Mouse (Mus musculus) c-Kit-positive CD71-negative TER-119-negative erythroid progenitor cells, embryonic 14.5 days (primary cell): ENCODE data around the gene Rtf2.

Experiments
- DNase-seq: peaks from one replicate; pipeline ENCODE4 v3.0.0-alpha.2; 2013; ENCODE audit warnings: low read depth

The Rtf2 gene

GRCm38 (mm10) chr2:172483766-172484413, 43.5 kb downstream of the Rtf2 start:
- no peak for DNase-seq

DNA sequence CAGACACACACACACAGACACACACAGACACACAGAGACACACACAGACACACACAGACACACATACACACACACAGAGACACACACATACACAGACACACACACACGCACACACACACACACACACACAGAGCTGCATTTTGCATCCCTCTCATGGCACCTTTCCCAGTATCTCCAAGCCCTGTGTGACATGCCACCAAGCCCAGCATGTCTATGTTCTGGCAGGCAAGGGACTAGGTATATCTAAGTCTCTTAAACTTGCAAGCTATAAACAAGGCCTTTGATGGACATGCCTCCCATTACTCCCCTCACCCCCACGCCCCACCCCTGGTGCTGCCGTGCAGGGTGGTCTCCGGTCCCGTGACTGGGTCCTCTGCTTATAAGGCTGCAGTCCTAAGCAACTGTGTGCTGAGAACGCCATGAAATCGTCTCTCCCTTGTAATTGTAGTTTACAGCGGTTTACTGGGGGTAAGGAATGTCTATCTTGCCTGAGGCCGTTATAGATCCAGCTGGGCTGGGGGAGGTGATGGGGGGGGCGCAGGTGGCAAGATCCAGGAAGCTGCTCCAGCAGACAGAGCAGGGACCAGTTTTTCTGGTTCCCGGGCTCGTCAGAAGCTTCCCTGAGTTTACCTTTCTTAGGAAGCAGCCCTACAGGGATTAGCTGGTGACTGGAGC, 44.5 kb downstream of the Rtf2 start:
- no peak for DNase-seq

DNA sequence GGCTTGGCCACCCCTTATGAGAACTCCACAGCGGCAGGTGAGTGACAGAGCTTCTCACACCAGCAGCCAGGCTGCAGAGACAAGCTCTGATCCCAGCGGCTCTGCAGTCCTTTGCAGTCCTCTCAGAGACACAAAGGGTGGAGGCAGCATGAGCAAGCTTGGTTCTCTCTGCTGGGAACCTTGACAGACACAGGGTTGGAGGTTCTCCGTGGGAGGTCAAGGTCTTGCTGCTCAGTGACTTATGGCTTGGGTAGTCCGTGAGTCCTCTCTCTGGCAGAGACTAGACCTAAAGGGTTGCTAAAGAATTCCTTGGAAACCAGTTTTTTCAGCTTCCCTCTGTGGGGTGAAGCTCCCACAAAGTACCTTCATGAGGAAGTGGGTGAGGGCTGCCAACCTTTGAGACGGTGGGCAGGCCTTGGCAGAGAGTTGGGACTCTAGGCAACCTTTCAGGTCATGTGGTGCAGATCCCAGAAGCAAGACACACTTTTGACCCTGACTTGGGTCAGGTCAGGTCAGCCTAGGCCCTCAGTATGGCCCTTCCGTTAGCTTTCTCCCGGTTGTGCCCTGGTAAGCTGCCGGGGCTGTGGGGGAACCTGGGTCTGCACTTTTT, 56.5 kb downstream of the Rtf2 start:
- no peak for DNase-seq

DNA sequence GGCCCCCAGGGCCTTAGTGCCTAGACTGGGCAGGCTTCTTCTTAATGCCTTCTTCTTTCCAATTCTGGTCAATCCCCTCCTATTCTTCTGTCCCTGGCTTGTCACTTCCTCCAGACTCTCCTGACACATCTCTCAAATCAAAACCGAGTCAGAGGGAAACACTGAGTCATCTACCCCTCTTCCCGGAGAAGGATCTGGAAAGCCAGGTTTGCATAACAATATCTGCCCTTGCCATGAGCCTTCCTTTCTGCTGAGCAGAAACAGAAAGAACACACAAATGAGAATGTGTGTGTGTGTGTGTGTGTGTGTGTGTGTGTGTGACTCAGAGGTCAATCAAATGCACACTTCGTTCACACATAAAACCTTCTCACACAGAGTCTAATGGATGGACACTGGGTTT, 58.5 kb downstream of the Rtf2 start:
- no peak for DNase-seq

DNA sequence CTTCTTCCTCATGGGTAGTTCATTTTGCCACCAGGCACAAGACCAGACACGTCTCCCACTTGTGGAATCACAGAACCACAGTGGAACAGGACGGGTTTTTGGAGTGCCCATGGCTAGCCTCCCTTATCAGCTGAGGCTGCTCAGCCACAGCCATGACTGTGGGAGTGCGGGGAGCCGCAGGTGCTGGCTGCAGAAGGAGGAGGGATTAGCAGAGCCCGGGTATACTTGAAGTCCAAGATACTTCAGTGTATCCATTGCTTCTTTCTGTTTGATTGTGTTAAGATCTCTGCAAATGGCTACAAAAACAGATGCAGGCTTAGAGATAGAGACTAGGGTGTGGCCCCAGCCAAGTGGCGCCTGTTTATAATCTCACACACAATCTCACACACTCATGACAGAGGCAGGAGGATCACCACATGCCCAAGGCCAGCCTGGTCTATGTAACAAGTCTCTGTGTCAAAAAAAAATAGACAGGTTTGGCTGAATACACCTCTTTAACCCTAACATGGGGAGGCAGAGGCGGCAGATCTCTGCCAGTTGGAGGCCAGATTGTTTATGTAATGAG, 60.5 kb downstream of the Rtf2 start:
- DNase-seq: no peak

- no peak for DNase-seq
Measured at GRCm38 (mm10) chr2:172501341-172501740, 61.0 kb downstream of the Rtf2 start.

GRCm38 (mm10) chr2:172502168-172502567, 61.8 kb downstream of the Rtf2 start:
- DNase-seq: no peak

DNA sequence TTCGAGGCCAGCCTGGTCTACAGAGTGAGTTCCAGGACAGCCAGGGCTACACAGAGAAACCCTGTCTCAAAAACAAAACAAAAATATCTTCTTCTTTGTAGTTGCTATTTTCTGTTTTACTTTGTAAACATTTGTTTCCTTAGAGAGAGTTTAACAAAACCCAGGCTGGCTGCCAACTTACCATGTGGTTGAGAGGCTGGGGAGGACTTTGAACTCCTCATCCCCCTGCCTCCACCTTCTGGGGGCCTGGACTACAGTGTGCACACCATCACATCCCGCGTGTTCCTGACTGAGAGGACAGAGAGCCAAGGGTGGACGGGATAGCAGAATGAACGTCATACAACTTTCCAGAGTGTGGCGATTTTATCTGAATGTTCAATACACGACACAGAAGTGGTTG, 65.8 kb downstream of the Rtf2 start:
- DNase-seq: no peak

DNA sequence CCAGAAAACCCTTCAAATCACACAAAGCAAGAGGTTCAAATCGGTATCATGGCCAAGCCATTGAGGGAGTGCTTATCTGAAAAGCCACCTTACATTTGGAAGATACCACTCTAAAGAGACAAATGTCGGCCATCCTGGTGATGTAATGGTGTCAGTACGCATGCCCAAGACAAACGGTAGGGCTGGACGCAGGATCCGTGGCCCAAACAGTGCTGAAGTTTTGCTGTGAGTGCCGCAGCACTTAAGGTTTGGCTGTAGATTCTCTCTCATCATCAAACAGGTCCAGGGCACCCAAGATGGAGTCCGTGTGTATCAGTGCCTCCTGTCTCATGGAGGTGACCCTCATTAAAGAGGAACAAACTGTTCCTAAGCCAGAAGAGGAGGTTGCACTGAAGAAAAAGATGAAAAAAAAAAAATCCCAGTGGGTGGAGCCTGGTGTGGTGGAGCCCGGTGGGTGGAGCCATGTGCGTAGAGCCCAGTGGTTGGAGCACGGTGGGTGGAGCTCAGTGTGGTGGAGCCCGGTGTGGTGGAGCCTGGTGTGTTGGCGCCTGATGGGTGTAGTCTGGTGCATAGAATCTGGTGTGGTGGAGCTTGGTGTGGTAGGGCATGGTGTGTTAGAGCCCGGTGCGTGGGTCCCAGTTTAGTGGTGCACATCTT, 69.8 kb downstream of the Rtf2 start:
- DNase-seq: no peak

DNA sequence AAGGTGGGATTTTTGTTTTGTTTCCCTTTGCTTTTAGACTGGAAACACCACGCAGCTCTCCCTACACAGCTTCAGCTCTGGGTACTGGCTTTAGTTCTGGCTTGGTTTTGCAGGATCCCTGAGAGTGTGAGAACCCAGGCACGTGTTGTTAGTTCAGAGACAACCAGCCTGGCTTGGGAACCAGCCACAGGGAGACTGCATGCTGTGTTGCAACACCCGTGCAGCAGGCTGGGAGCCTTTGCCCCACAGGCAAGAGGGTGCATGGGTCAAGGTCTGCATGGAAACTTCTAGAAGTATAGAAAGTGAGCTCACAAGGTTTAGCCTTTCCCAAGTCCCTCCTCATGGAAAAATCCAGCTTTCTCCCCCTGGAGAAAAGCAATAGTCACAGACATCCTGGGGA, 70.5 kb downstream of the Rtf2 start:
- DNase-seq: no peak

GRCm38 (mm10) chr2:172516407-172516992, 76.1 kb downstream of the Rtf2 start:
- DNase-seq: no peak
